Mouse (Mus musculus) heart, embryonic 11.5 days (tissue): ENCODE measurements around the gene Mrpl21. TPM values are rescaled to one million over a fixed set of nuclear protein-coding genes. Genes with fewer than 3 reads are reported as not detected.

Experiments used
- ATAC-seq: fragments of 200-750 bp; cut with Nextera tagmentation; replicated peaks from 2 replicates; pipeline ENCODE4 v1.8.0; 2017; ENCODE audit warnings: moderate library complexity; ENCODE audit not compliant: insufficient number of reproducible peaks, low FRiP score, low TSS enrichment
- H3K27ac ChIP-seq: fragments of 300-500 bp; sonication (generic); 2 replicates; pipeline ENCODE4 v1.5.1; 2014; ENCODE audit warnings: mild to moderate bottlenecking, low read depth, low read length
- H3K27me3 ChIP-seq: fragments of 300-500 bp; sonication (generic); 2 replicates; pipeline ENCODE4 v1.6.1; 2014; ENCODE audit warnings: mild to moderate bottlenecking, low read length, mixed read lengths; ENCODE audit not compliant: control insufficient read depth, insufficient read depth
- H3K36me3 ChIP-seq: fragments of 300-500 bp; sonication (generic); 2 replicates; pipeline ENCODE4 v1.6.1; 2014; ENCODE audit warnings: mild to moderate bottlenecking, low read length, moderate library complexity, mixed read lengths; ENCODE audit not compliant: control insufficient read depth, insufficient read depth
- H3K4me1 ChIP-seq: fragments of 300-500 bp; sonication (generic); 2 replicates; pipeline ENCODE4 v1.6.1; 2014; ENCODE audit warnings: low read length; ENCODE audit not compliant: control insufficient read depth, insufficient read depth
- H3K4me2 ChIP-seq: fragments of 300-500 bp; sonication (generic); 2 replicates; pipeline ENCODE4 v1.6.1; 2014; ENCODE audit warnings: mild to moderate bottlenecking, moderate library complexity
- H3K4me3 ChIP-seq: fragments of 300-500 bp; sonication (generic); 2 replicates; pipeline ENCODE4 v1.5.1; 2014; ENCODE audit warnings: low read depth, low read length
- H3K9ac ChIP-seq: fragments of 300-500 bp; sonication (generic); 2 replicates; pipeline ENCODE4 v1.6.1; 2014; ENCODE audit warnings: mild to moderate bottlenecking, low read depth, low read length, moderate library complexity
- H3K9me3 ChIP-seq: fragments of 300-500 bp; sonication (generic); replicated peaks from 2 replicates; pipeline ENCODE4 v1.6.1; 2016; ENCODE audit warnings: low read length; ENCODE audit not compliant: control insufficient read depth
- WGBS: fragments of 180-500 bp; shearing (Covaris S2); extraction: QIAGEN DNeasy Blood & Tissue Kit; methylation state at CpG from one replicate; pipeline ENCODE4 v1.1.7; 2014; ENCODE audit not compliant: insufficient replicate concordance; 5-methylcytosine and 5-hydroxymethylcytosine counted together
- polyA plus RNA-seq: library from polyadenylated mRNA; unstranded; fragments of >200 nt; fragmentation: Nextera tagmentation; extraction: Ambion mirVana; gene quantifications from 2 replicates; pipeline ENCODE4 v1.2.1, GENCODE M21; 2014

Gene Mrpl21
- polyA plus RNA-seq, result 110 and 117 TPM in 2 replicates

- H3K9me3 ChIP-seq, result no peaks in the 10 kb centered on the region
- H3K4me3 ChIP-seq, result peak within 1 kb of the TSS; percentile 86
- H3K4me2 ChIP-seq, result peak within 1 kb of the TSS; percentile 74
- peak; percentile 79 for ATAC-seq
- H3K4me1 ChIP-seq, result peaks cover 7% of the 10 kb centered on the region
- peak within 1 kb of the TSS; percentile 52 for H3K27ac ChIP-seq
- H3K36me3 ChIP-seq, result peaks cover 3% of the 10 kb centered on the region
- no peaks in the 10 kb centered on the region for H3K27me3 ChIP-seq
- peak within 1 kb of the TSS; percentile 88 for H3K9ac ChIP-seq
- under 1% methylated on average over 49 of the region's 49 CpGs for WGBS
These were observed at the start of gene Mrpl21, which contains the start of gene Ighmbp2 for GRCm38 (mm10) chr19:3282572-3283467. TSS of gene Mrpl21 (plus strand) at chr19:3282901. TSS of gene Ighmbp2 (minus strand) at chr19:3283017.

- Histone ChIP-seq H3K4me3 (no peak overlapping the region), H3K27me3 (no peaks in the 10 kb centered on the region), H3K9me3 (no peaks in the 10 kb centered on the region), H3K4me2 (no peak overlapping the region), H3K27ac (no peak overlapping the region), H3K36me3 (peaks cover 13% of the 10 kb centered on the region; the same call in 1 of the 2 replicates), H3K9ac (no peak overlapping the region), H3K4me1 (no peaks in the 10 kb centered on the region)
- 87% methylated on average over 8 of the region's 8 CpGs for WGBS
- ATAC-seq, result no peak
These were observed 22.7 kb upstream of the Mrpl21 start for GRCm38 (mm10) chr19:3260016-3260415.

GRCm38 (mm10) chr19:3260591-3260990, 22.1 kb upstream of the Mrpl21 start:
- H3K27me3 ChIP-seq, result no peaks in the 10 kb centered on the region
- H3K4me2 ChIP-seq, result no peak overlapping the region
- no peak overlapping the region for H3K27ac ChIP-seq
- no peaks in the 10 kb centered on the region for H3K9me3 ChIP-seq
- no peak overlapping the region for H3K9ac ChIP-seq
- H3K4me3 ChIP-seq, result no peak overlapping the region
- ATAC-seq, result no peak
- peaks cover 13% of the 10 kb centered on the region; the same call in 1 of the 2 replicates for H3K36me3 ChIP-seq
- no peaks in the 10 kb centered on the region for H3K4me1 ChIP-seq
- 91% methylated on average over 3 of the region's 3 CpGs for WGBS

- H3K27me3 ChIP-seq, result no peaks in the 10 kb centered on the region
- no peak overlapping the region for H3K9ac ChIP-seq
- no peak for ATAC-seq
- no peak overlapping the region for H3K27ac ChIP-seq
- no peaks in the 10 kb centered on the region for H3K9me3 ChIP-seq
- WGBS, result 85% methylated on average over 7 of the region's 7 CpGs
- H3K36me3 ChIP-seq, result peaks cover 15% of the 10 kb centered on the region
- H3K4me3 ChIP-seq, result no peak overlapping the region
- no peak overlapping the region for H3K4me2 ChIP-seq
- no peaks in the 10 kb centered on the region for H3K4me1 ChIP-seq
These were observed 21.4 kb upstream of the Mrpl21 start for GRCm38 (mm10) chr19:3261336-3261735.

- WGBS, result 75% methylated on average over 12 of the region's 12 CpGs
- Histone ChIP-seq H3K36me3 (peaks cover 20% of the 10 kb centered on the region), H3K27ac (no peak overlapping the region), H3K4me1 (no peaks in the 10 kb centered on the region), H3K4me2 (no peak overlapping the region), H3K4me3 (no peak overlapping the region), H3K27me3 (no peaks in the 10 kb centered on the region), H3K9ac (no peak overlapping the region), H3K9me3 (no peaks in the 10 kb centered on the region)
- no peak for ATAC-seq
These were observed 20.8 kb upstream of the Mrpl21 start for GRCm38 (mm10) chr19:3261764-3262525.

- Histone ChIP-seq H3K4me2 (no peak overlapping the region), H3K4me3 (no peak overlapping the region), H3K9ac (no peak overlapping the region), H3K4me1 (no peaks in the 10 kb centered on the region), H3K27me3 (no peaks in the 10 kb centered on the region), H3K36me3 (peaks cover 26% of the 10 kb centered on the region), H3K9me3 (no peaks in the 10 kb centered on the region), H3K27ac (no peak overlapping the region)
- no peak for ATAC-seq
- WGBS, result 91% methylated on average over 6 of the region's 6 CpGs
These were observed 18.4 kb upstream of the Mrpl21 start for GRCm38 (mm10) chr19:3264348-3264747.

- ATAC-seq, result no peak
- 92% methylated on average over 9 of the region's 9 CpGs for WGBS
- peaks cover 26% of the 10 kb centered on the region for H3K36me3 ChIP-seq
These were observed 17.5 kb upstream of the Mrpl21 start for GRCm38 (mm10) chr19:3265180-3265579.

GRCm38 (mm10) chr19:3266136-3266535, 16.6 kb upstream of the Mrpl21 start:
- Histone ChIP-seq H3K27me3 (no peaks in the 10 kb centered on the region), H3K4me1 (no peaks in the 10 kb centered on the region), H3K4me2 (no peak overlapping the region), H3K4me3 (no peak overlapping the region), H3K9ac (no peak overlapping the region), H3K9me3 (no peaks in the 10 kb centered on the region), H3K36me3 (peaks cover 26% of the 10 kb centered on the region), H3K27ac (no peak overlapping the region)
- no peak for ATAC-seq
- 88% methylated on average over 5 of the region's 5 CpGs for WGBS

More at GRCm38 (mm10) chr19:3265180-3265579, 17.5 kb upstream of the Mrpl21 start:
- H3K4me3 ChIP-seq, result no peak overlapping the region
- no peak overlapping the region for H3K4me2 ChIP-seq
- H3K27me3 ChIP-seq, result no peaks in the 10 kb centered on the region
- H3K9me3 ChIP-seq, result no peaks in the 10 kb centered on the region
- H3K27ac ChIP-seq, result no peak overlapping the region
- H3K4me1 ChIP-seq, result no peaks in the 10 kb centered on the region
- no peak overlapping the region for H3K9ac ChIP-seq
